Comparison of ENCODE assay signal across 15 mouse cellular contexts in the genomic region with DNA sequence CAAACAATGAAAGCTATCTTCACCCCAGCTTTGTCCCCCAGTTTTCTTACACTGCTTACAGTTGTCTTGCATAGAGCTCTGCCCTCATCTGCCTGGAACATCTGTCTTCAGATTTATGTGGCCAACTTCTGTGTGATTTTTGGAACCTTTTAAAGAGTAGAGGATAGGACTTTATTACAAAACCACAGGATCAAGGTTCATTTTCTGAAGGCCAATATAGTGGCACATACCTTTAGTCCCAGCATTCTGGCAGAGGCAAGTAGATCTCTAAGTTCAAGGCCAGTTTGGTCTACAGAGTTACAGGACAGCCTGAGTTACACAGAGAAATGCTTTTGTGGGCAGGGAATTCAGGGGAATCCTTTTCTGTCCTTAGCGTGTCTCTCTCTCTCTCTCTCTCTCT.
"Had no signal": no experiment of that assay in that cellular context is flagged by ENCODE, and none has a peak within 500 bp of the region (broad histone marks: within the 10 kb centered on the region; RNA-seq: fewer than 3 reads in every experiment).

No protein-coding gene starts in this region.

- H3K27me3 ChIP-seq: neural tube, embryonic 15.5 days; stomach, embryonic 15.5 days had no signal

- DNase-seq: retina, postnatal 1 day; right cerebral cortex, adult 18-20 months; right cerebral cortex, postnatal 14 days; right cerebral cortex, postnatal 25 days; right cerebral cortex, postnatal 4 days; spleen, adult 18-20 months; thymus, adult 18-20 months; thymus, adult 2 months; thymus, postnatal 14 days; thymus, postnatal 25 days; thymus, postnatal 36 days; thymus, postnatal 4 days had no signal

- H3K4me2 ChIP-seq: neural tube, embryonic 15.5 days; stomach, embryonic 15.5 days had no signal

- H3K36me3 ChIP-seq: neural tube, embryonic 15.5 days; stomach, embryonic 15.5 days had no signal

- H3K4me3 ChIP-seq: neural tube, embryonic 15.5 days; stomach, embryonic 15.5 days had no signal

- H3K9me3 ChIP-seq: neural tube, embryonic 15.5 days; stomach, embryonic 15.5 days had no signal

- H3K27ac ChIP-seq: neural tube, embryonic 15.5 days; stomach, embryonic 15.5 days; stomach, postnatal 0 days had no signal

- H3K9ac ChIP-seq: neural tube, embryonic 15.5 days; stomach, embryonic 15.5 days had no signal
